Mouse (Mus musculus) layer of hippocampus, postnatal 14 days (tissue): ENCODE measurements around the gene Cyp24a1. TPM values are rescaled to one million over a fixed set of nuclear protein-coding genes. Genes with fewer than 3 reads are reported as not detected.
"Not testable (repeated sequence)": the region's sequence is repeated elsewhere in the genome, so short reads cannot be mapped to it uniquely, and the experiment has no call there.

Experiments used
- DNase-seq, 2 experiments: peaks; one replicate each; pipeline ENCODE4 v3.0.0; 2021 to 2022; ENCODE audit warnings: low spot score in 2 of 2, mixed read lengths in 1 of 2
- total RNA-seq, 2 experiments: library from RNA; stranded (reverse); gene quantifications; 2 replicates each; pipeline ENCODE4 v1.2.3; 2021

The Cyp24a1 gene
- total RNA-seq, 2 experiments from 2014 or later = not detected

DNA sequence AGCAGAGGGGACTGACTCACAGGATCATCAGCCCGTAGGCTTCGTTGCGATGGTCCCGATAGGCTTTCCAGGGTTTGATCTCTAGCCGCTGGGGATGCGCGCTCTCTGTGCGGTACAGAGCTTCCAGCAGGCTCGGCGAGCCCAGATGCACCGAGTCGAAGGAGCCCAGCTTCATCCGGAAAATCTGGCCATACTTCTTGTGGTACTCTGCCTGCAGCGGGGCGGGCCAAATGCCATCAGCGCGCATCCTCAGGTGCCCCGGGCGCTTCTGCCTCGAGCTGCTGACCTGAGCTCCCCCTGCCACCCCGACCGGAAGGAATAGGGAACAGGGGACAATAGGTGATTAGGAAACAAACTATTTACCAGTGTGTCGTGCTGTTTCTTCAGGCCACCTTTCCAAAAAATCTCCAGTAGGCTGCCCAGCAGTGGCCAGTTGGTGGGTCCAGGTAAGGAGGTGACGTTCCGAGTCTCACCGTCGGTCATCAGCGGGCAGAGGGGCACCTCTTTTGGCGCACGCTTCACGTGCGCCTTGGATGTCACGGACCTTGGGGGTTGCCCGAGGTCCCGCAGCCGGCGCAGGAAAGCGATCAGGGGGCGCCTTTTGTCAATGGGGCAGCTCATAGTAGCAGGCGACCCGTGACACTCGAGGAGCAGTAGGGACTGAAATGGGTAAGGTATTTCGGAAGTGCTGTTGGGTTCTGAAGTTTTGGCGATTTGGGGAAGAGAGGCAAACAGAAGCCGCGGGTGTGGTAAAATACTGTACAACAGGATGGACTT lies 603 bp downstream of the Cyp24a1 start, which contains the start of gene Pfdn4:
Pfdn4 (plus strand) TSS at position 275 of the 777 bp plus-strand sequence.
- peak in 1 of 2 experiments; percentile 24 for DNase-seq

DNA sequence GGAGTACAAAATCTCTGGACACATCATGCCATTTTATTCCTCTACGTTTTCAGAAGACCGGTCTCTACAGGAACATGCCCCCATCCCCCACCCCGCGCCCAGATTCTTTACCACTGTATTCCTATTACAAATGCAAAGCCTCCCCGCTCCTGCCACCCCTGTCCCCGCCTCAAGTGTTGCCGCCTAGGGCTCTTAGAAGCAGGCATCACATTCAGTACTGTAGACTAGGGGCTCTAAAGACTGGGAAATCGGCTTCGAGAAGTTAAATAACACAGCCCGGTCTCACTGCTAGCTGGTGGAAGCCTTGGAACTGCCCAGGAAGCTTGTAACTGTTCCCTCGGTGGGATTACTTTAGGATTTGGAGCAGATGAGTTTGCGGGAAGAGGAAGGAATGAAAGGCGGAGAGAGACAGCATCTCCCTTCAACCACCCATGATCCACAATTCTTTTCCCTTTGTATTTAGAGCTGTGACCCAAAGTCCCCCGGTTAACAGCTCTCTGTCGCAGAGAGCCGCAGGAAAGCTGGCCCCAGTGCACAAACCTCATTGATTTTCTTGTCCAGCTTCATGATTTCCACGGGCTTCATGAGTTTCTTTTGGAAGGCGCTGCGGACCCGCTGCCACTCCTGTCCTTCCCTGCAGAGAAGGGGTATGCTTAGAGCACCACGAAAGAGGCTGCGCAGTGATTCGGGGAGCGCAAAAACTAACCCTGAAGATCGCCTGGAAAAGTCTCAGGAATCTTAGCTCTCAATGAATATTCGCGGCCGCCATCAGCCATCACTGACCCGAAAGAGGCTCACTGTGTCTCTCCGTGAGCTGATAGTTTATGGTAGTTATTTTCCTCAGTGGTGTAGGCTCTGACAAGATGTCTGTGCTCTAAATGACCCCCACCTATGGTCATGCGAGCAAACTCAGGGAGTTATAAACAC lies 1.9 kb downstream of the Cyp24a1 start:
- DNase-seq = no peak

DNA sequence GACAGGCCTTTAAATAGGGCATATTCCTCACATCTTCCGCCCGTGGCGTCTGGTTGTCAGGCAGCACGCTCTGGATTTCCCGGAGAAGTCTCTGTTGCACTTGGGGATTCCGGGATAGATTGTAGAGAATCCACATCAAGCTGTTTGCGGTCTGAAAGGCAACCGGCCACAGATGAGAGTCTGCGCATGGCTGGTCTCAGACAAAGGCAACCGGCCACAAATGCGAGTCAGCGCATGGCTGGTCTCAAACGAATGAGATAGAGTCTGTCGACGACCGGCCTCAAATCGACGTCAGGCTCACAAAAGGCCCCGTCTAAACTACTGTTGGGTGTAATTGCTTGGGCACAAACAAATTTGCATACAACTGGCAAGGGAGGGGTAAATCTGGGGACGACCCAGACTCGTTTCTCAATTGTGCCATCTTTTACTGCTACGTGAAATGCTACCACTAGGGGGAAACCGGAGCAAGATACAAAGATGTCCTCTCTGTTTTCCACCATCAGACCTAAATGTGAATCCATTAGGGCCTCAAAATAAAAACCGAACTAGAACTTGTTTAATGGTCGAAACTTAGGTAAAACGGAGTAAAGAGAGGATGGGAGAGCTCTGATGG lies 8.9 kb downstream of the Cyp24a1 start:
- no peak for DNase-seq

DNA sequence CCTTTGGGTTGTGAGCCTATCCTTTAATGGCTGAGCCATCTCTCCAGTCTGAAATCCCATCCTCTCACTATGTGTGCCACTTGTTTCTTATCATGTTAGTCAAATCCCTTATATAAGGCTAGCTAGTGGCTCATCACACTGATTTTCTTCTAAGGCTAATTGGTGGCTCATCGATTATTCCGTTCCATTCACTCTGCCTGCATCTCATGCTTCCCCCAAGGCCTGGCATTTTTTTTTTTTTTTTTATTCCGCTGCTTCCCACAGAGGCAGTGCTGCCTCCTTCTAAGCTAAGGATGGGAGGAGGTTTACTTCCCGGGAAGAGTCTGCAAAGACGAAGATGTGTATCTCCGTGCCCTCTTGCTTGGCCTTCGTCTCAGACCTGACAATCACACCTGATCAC lies 9.7 kb downstream of the Cyp24a1 start:
- DNase-seq = no peak

DNA sequence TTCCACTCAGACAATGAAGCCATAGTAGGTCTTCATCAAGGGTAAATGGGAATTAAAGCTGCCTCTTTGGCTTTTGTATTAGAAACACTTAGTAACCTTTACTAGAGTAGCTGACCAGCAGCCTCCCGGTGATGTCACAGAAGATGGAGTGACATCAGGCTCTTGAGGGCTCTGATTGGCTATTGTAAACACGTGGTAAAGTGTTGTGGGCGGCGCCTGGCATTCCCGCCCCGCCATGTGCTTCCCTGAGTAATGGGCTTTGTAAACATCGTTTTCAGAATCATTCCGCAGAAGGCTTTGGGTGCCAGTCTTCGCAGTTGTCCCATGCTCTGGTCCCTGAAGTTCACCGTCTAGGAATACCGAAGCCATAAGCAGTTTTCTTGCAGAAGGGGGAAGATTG lies 13.0 kb downstream of the Cyp24a1 start:
- DNase-seq = no peak

- no peak for DNase-seq
Observed at GRCm38 (mm10) chr2:170482019-170482540, 14.9 kb downstream of the Cyp24a1 start.

- DNase-seq = no peak
Observed at GRCm38 (mm10) chr2:170476643-170477042, 20.3 kb downstream of the Cyp24a1 start.

DNA sequence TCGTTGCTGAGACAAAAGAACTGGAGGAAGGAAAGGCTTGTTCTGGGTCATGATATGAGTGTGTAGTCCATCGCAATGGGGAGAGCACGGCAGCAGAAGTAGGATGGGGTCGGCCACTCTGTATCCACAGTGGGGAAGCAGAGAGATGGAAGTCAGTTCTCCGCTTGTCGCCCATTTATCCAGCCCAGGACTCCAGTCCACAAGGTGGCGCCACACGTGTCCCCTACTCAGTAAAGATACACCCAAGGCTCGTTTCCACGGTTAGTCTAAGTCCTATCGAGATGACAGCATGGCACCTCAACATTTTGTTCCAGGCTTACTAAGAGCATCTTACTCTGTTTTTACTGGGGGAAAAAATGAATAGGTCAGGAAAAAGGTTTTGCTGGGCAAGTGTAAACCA lies 20.7 kb downstream of the Cyp24a1 start:
- DNase-seq = no peak

- no peak for DNase-seq
Observed at GRCm38 (mm10) chr2:170475164-170475563, 21.8 kb downstream of the Cyp24a1 start.

GRCm38 (mm10) chr2:170474125-170474524 lies 22.8 kb downstream of the Cyp24a1 start:
- DNase-seq = no peak

- DNase-seq = no peak
Observed at GRCm38 (mm10) chr2:170470591-170470990, 26.4 kb downstream of the Cyp24a1 start.

DNA sequence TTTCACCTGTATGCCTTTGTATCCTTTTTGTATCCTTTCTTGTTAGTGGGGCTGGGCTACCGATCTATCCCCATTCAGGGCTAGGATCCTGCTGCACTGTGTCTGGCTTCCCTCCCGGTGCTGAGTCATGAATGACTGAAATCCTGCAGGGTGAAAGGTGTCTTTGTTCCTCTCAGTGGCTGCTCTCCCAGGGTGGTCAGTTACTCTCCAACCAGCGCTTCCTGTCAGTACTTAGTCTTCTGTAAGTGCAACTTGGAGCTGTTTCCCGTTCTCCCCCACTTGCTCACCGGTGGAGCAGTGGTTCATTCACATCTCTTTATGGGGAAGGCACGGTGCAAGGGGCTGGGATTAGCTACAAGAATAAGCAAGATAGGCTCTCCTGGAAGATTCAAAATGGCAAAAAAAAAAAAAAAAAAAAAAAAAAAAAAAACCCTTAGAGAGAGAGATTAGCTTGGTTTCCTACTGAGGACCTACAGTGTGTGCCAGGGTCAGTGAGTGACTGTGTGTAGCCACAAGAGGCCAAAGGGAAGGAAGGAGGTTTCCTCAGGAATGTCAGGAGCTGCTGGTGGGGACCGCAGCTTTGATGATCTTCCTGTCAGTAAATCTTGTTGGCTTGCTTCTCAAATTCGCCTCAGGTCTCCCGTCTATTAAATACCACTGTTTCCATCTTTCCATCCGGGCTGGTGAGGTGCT lies 27.2 kb downstream of the Cyp24a1 start:
- peak; percentile 18 to 41 for DNase-seq

GRCm38 (mm10) chr2:170468009-170468408 lies 28.9 kb downstream of the Cyp24a1 start:
- DNase-seq = no peak

DNA sequence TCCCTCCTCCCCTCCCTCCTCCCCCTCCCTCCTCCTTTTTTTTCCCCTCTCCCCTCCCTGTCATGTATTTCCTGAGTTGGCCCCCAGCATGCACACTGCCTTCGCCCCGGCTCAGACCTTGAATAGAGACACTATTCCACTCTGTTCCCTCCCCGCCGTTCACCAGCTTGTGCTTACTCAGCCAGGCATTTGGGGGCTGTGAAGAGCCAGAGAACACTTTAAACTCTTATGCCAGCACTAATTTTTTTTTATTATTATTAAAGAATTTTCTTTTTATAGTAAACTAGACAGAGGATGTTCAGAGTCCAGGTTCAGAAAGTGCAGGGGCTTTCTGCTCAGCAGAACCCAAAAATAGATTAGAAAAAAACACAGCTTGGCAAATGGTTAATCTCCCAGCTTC lies 32.1 kb downstream of the Cyp24a1 start:
- no peak for DNase-seq

GRCm38 (mm10) chr2:170461652-170462051 lies 35.3 kb downstream of the Cyp24a1 start:
- DNase-seq = no peak

DNA sequence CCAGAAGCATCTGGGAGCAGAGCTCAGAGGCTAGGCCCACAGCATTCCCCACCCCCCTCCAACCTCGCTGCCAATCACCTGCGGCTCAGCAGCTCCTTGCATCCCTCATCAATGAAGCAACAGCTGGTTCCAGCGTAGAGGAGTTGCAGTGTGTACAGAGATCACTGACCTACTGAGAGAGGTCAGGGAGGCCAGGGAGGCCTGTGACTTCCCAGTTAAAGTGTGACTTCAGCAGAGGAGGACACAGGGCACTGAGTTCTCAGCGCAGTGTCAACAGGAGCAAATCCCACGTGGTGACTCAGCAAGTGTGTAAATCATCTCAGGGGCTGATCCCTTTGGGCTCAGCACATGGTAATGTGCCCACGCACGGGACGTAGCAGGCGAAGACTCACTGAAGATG lies 37.1 kb downstream of the Cyp24a1 start:
- no peak for DNase-seq

GRCm38 (mm10) chr2:170459183-170459582 lies 37.8 kb downstream of the Cyp24a1 start:
- DNase-seq = no peak

DNA sequence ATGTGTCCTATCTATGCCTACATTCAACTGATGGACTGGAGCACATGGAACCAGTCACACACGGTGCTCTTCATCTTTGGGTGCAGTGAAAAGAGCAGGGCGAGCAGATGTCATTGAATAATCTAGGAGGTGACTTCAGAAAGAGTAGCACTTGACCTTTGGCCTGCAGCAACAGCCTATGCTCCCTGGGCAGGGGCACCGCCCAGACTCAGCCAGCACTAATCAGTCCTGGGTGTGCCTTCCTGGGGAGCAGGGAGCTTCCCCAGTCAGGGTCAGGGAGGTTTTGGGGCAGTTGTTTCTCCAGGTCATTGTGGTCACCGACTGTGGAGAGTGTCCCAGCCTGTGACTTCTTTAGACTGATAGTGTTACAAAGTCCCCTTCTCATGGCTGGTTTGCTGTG lies 43.1 kb downstream of the Cyp24a1 start:
- DNase-seq = not testable (repeated sequence)

- DNase-seq = peak; percentile 72 to 81
Observed at GRCm38 (mm10) chr2:170450933-170451332, 46.0 kb downstream of the Cyp24a1 start.

DNA sequence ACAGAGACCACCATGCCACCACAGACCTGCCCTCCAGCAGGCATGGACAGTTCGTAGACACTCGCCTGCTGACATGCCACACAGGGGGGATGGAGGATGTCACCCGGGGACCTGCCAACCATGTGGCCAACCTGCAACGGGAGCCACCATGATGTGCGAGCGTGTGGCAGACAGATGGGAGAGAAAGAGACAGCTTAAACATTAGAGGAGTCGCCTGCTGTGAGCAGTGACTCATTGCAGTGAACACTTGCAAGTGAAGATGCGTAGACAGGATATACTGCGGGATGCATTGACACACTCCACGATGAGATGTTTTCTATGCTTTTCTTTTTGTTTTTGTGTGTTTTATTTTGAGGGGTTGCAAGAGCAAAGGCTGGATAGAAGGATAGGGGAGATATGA lies 49.3 kb downstream of the Cyp24a1 start:
- no peak for DNase-seq
